Mouse (Mus musculus) C2C12 (cell line): Measurements from ENCODE around the gene Actl7b. TPM values are rescaled to one million over a fixed set of nuclear protein-coding genes. Genes with fewer than 3 reads are reported as not detected.

Source experiments
- H3K27me3 ChIP-seq: one replicate; pipeline ENCODE4 v1.6.1; 2011; ENCODE audit not compliant: control insufficient read depth, insufficient read depth, insufficient read length
- H3K36me3 ChIP-seq: one replicate; pipeline ENCODE4 v1.6.1; 2011; ENCODE audit not compliant: control insufficient read depth, insufficient read depth
- H3K4me3 ChIP-seq: one replicate; pipeline ENCODE4 v1.5.1; 2011; ENCODE audit warnings: mild to moderate bottlenecking, control low read depth; ENCODE audit not compliant: poor library complexity, insufficient read depth, severe bottlenecking
- H3K79me2 ChIP-seq: one replicate; pipeline ENCODE4 v1.6.1; 2011; ENCODE audit not compliant: control insufficient read depth, insufficient read depth
- H3K79me3 ChIP-seq: one replicate; pipeline ENCODE4 v1.6.1; 2011; ENCODE audit warnings: low read depth, control low read depth
- H3ac ChIP-seq: one replicate; pipeline ENCODE3; 2011; ENCODE audit warnings: low read depth; ENCODE audit not compliant: control insufficient read depth, insufficient read length
- CEBPB ChIP-seq: IDR thresholded peaks from one replicate; pipeline ENCODE4 v1.6.1; 2011; ENCODE audit warnings: low read depth, mild to moderate bottlenecking, control low read depth, moderate library complexity
- CTCF ChIP-seq: IDR thresholded peaks from one replicate; pipeline ENCODE4 v1.5.1; 2011; ENCODE audit not compliant: control insufficient read depth, insufficient read depth, insufficient read length
- FOSL1 ChIP-seq: IDR thresholded peaks from one replicate; pipeline ENCODE4 v1.8.0; 2011; ENCODE audit warnings: mild to moderate bottlenecking, low read length; ENCODE audit not compliant: poor library complexity, insufficient read depth, severe bottlenecking
- MAX ChIP-seq: IDR thresholded peaks from one replicate; pipeline ENCODE4 v1.6.1; 2011; ENCODE audit warnings: mild to moderate bottlenecking, control low read depth
- MYOD1 ChIP-seq: IDR thresholded peaks from one replicate; pipeline ENCODE4 v1.6.1; 2011; ENCODE audit warnings: low read depth; ENCODE audit not compliant: control insufficient read depth, insufficient read length
- MYOG ChIP-seq: IDR thresholded peaks from one replicate; pipeline ENCODE4 v1.6.1; 2011; ENCODE audit not compliant: control insufficient read depth, insufficient read length; ENCODE audit errors: extremely low read depth
- USF1 ChIP-seq: IDR thresholded peaks from one replicate; pipeline ENCODE4 v1.6.1; 2011; ENCODE audit warnings: low read depth, mild to moderate bottlenecking, control low read depth, moderate library complexity
- polyA plus RNA-seq: library from polyadenylated mRNA; unstranded; fragments of >200 nt; fragmentation: generic; extraction: Trizol; gene quantifications from one replicate; pipeline ENCODE4 v1.2.1, GENCODE M21; 2012; ENCODE audit warnings: missing spikeins

Actl7b gene
- polyA plus RNA-seq, 1 experiment, result not detected

DNA sequence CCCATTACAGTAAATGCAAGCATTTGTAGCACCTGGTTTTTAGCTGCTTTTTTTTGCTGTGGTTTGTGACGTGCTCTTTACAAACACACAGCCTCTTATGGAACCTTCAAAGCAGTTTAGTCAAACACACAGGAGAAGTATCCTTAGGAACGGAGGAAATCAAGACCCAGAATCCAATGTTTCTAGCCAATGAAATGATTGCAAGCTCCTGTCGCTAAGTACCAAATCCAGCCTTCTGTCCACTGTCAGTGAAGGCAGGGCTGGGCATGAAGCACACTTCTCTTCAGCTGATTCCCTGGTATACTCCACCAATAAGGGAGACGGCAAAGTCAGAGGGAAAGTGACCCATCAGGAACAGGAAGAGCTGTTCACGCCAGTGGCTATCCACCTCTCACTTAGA, 14.8 kb upstream of the Actl7b start:
- Histone ChIP-seq H3K79me3 (no peaks in the 10 kb centered on the region), H3K27me3 (no peaks in the 10 kb centered on the region), H3K36me3 (peaks cover 72% of the 10 kb centered on the region), H3ac (no peak overlapping the region), H3K4me3 (no peak overlapping the region), H3K79me2 (no peaks in the 10 kb centered on the region)
- TF ChIP-seq FOSL1 (no peak), CEBPB (no peak), CTCF (no peak), MYOG (no peak), USF1 (no peak), MAX (no peak), MYOD1 (no peak)

DNA sequence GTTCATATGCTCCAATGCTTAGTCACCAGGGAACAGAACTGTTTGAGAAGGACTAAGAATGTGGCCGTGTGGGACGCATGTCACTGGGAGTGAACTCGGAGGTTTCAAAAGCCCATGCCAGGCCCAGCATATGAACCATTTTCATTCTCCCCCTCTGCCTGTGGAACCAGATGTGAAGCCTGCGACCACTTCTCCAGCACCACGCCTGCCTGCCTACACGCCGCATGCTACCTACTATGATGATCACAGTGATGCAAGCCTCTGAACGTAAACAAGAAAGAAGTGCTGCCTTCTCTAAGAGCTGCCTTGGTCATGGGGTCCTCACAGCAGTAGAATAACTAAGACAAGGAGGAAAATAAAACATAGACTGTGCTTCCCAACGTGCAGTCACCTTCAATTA, 6.2 kb upstream of the Actl7b start:
- peaks cover 64% of the 10 kb centered on the region for H3K36me3 ChIP-seq
- no peaks in the 10 kb centered on the region for H3K27me3 ChIP-seq
- H3K79me2 ChIP-seq, result no peaks in the 10 kb centered on the region
- TF ChIP-seq CEBPB, result no peak
- TF ChIP-seq FOSL1, result no peak
- no peak for TF ChIP-seq MYOG
- no peak for TF ChIP-seq MYOD1
- no peak for TF ChIP-seq USF1
- no peak for TF ChIP-seq MAX
- no peak for TF ChIP-seq CTCF
- no peaks in the 10 kb centered on the region for H3K79me3 ChIP-seq
- no peak overlapping the region for H3K4me3 ChIP-seq
- no peak overlapping the region for H3ac ChIP-seq

DNA sequence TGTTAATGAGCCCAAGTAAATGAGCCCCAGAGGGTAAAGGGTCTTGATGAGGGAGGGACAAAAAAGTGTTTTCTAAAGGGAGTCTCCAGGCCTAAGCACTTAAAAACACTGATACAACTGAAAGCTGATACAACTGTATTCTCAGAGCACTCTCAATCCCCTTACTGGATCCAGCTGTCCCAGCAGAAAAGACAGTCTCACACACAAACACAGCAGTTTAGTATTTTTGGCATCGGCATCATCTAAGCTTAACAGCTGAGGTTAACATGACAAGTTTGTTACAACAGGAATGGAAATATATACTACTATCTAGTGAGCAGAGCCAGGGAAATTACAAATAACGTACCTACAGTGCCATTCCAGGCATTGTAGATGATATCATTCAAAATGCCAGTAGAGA, 5.1 kb upstream of the Actl7b start:
- H3K36me3 ChIP-seq, result peaks cover 62% of the 10 kb centered on the region
- TF ChIP-seq CTCF (no peak), MYOD1 (no peak), CEBPB (no peak), USF1 (no peak), MAX (no peak), FOSL1 (no peak), MYOG (no peak)
- H3K79me3 ChIP-seq, result no peaks in the 10 kb centered on the region
- H3ac ChIP-seq, result no peak overlapping the region
- H3K79me2 ChIP-seq, result no peaks in the 10 kb centered on the region
- H3K27me3 ChIP-seq, result no peaks in the 10 kb centered on the region
- H3K4me3 ChIP-seq, result no peak overlapping the region

DNA sequence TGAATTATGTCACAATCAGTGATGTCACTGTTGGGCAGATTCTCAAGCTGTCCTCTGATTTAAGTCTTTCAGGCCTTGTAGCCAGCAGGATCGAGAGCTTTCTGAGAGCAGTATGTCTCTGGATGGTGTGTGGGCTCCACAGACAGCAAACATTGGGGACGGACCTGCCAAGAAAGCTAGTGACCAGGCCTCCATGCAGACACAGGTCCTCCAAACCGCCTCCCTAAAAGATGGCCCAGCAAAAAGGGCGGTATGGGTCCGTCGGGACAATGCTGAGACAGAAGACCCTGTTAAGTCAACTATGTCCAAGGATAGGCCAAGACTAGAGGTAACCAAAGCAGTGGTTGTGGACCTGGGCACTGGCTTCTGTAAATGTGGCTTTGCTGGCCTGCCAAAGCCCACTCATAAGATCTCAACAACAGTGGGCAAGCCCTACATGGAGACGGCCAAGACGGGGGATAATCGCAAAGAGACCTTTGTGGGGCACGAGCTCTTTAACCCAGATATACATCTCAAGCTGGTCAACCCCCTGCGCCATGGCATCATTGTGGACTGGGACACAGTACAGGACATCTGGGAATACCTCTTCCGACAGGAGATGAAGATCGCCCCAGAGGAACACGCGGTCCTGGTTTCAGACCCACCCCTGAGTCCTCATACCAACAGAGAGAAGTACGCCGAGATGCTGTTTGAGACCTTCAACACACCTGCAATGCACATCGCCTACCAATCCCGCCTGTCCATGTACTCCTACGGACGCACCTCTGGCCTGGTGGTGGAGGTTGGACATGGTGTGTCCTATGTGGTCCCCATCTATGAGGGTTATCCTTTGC, 2.3 kb upstream of the Actl7b start, which contains the start of gene Actl7a:
Gene Actl7a (plus strand): TSS at position 51 of the 833 bp plus-strand sequence.
- no peaks in the 10 kb centered on the region for H3K27me3 ChIP-seq
- no peaks in the 10 kb centered on the region for H3K79me3 ChIP-seq
- no peaks in the 10 kb centered on the region for H3K79me2 ChIP-seq
- H3K36me3 ChIP-seq, result peaks cover 39% of the 10 kb centered on the region
- H3ac ChIP-seq, result no peak within 1 kb of the TSS
- TF ChIP-seq MYOD1, result no peak
- no peak for TF ChIP-seq MAX
- TF ChIP-seq FOSL1, result no peak
- no peak for TF ChIP-seq MYOG
- TF ChIP-seq USF1, result no peak
- no peak for TF ChIP-seq CEBPB
- TF ChIP-seq CTCF, result no peak
- H3K4me3 ChIP-seq, result no peak within 1 kb of the TSS

GRCm38 (mm10) chr4:56742698-56743097, 1.5 kb upstream of the Actl7b start:
- no peak overlapping the region for H3K4me3 ChIP-seq
- H3ac ChIP-seq, result no peak overlapping the region
- H3K79me3 ChIP-seq, result no peaks in the 10 kb centered on the region
- TF ChIP-seq USF1 (no peak), MYOG (no peak), CEBPB (no peak), MYOD1 (no peak), CTCF (no peak), FOSL1 (no peak), MAX (no peak)
- H3K27me3 ChIP-seq, result no peaks in the 10 kb centered on the region
- H3K79me2 ChIP-seq, result no peaks in the 10 kb centered on the region
- H3K36me3 ChIP-seq, result peaks cover 34% of the 10 kb centered on the region

GRCm38 (mm10) chr4:56740611-56741010, 632 bp downstream of the Actl7b start:
- TF ChIP-seq MYOG, result no peak
- TF ChIP-seq MAX, result no peak
- no peak for TF ChIP-seq USF1
- no peak for TF ChIP-seq FOSL1
- TF ChIP-seq MYOD1, result no peak
- TF ChIP-seq CTCF, result no peak
- TF ChIP-seq CEBPB, result no peak
- no peaks in the 10 kb centered on the region for H3K79me2 ChIP-seq
- no peaks in the 10 kb centered on the region for H3K79me3 ChIP-seq
- H3K4me3 ChIP-seq, result no peak overlapping the region
- no peak overlapping the region for H3ac ChIP-seq
- peaks cover 17% of the 10 kb centered on the region for H3K36me3 ChIP-seq
- no peaks in the 10 kb centered on the region for H3K27me3 ChIP-seq
